Mouse (Mus musculus) heart, postnatal 0 days (tissue): ENCODE data around the gene Plin2. TPM values are rescaled to one million over a fixed set of nuclear protein-coding genes. Genes with fewer than 3 reads are reported as not detected.
"Not testable (repeated sequence)": the region's sequence is repeated elsewhere in the genome, so short reads cannot be mapped to it uniquely, and the experiment has no call there.

Experiments used
- ATAC-seq: fragments of 200-750 bp; cut with Nextera tagmentation; 2 replicates; pipeline ENCODE4 v1.8.0; 2017; ENCODE audit warnings: low read depth, moderate number of reproducible peaks, moderate library complexity; ENCODE audit not compliant: insufficient read depth
- DNase-seq: peaks from one replicate; pipeline ENCODE4 v3.0.0-alpha.2; 2016; ENCODE audit warnings: low spot score
- H3K27ac ChIP-seq: fragments of 300-500 bp; sonication (generic); 2 replicates; pipeline ENCODE4 v1.5.1; 2014; ENCODE audit warnings: low read depth, mild to moderate bottlenecking
- H3K27me3 ChIP-seq: fragments of 300-500 bp; sonication (generic); 2 replicates; pipeline ENCODE4 v1.6.1; 2014; ENCODE audit warnings: low read length, mixed read lengths; ENCODE audit not compliant: control insufficient read depth, insufficient read depth
- H3K36me3 ChIP-seq: fragments of 300-500 bp; sonication (generic); replicated peaks from 2 replicates; pipeline ENCODE4 v1.6.1; 2014; ENCODE audit warnings: low read length, mixed read lengths; ENCODE audit not compliant: control insufficient read depth, insufficient read depth
- H3K4me1 ChIP-seq: fragments of 300-500 bp; sonication (generic); 2 replicates; pipeline ENCODE4 v1.6.1; 2014; ENCODE audit warnings: antibody characterized with exemption; ENCODE audit not compliant: control insufficient read depth, insufficient read depth
- H3K4me2 ChIP-seq: fragments of 300-500 bp; sonication (generic); 2 replicates; pipeline ENCODE4 v1.6.1; 2014; ENCODE audit warnings: low read depth, mild to moderate bottlenecking, low read length, moderate library complexity
- H3K4me3 ChIP-seq: fragments of 300-500 bp; sonication (generic); 2 replicates; pipeline ENCODE4 v1.5.1; 2014; ENCODE audit warnings: low read depth, low read length
- H3K9ac ChIP-seq: fragments of 300-500 bp; sonication (generic); replicated peaks from 2 replicates; pipeline ENCODE4 v1.6.1; 2014; ENCODE audit warnings: low read depth, low read length, mixed read lengths
- H3K9me3 ChIP-seq: fragments of 300-500 bp; sonication (generic); replicated peaks from 2 replicates; pipeline ENCODE4 v1.6.1; 2016; ENCODE audit warnings: low read length; ENCODE audit not compliant: control insufficient read depth
- CTCF ChIP-seq: IDR thresholded peaks from 2 replicates; pipeline ENCODE4 v1.5.1; 2016; ENCODE audit warnings: antibody characterized with exemption, control low read depth, low read depth
- EP300 ChIP-seq: IDR thresholded peaks from 2 replicates; pipeline ENCODE4 v1.6.1; 2016; ENCODE audit warnings: antibody characterized with exemption, low read depth
- WGBS: fragments of 180-500 bp; shearing (Covaris S2); extraction: QIAGEN DNeasy Blood & Tissue Kit; methylation state at CpG from one replicate; pipeline ENCODE4 v1.1.7; 2014; 5-methylcytosine and 5-hydroxymethylcytosine counted together
- polyA plus RNA-seq: library from polyadenylated mRNA; unstranded; fragments of >200 nt; fragmentation: Nextera tagmentation; extraction: Ambion mirVana; gene quantifications from 2 replicates; pipeline ENCODE4 v1.2.1, GENCODE M21; 2015
- total RNA-seq: library from RNA; depleted of rRNA; stranded (reverse); fragments of >200 nt; gene quantifications from 2 replicates; pipeline ENCODE4 v1.2.3, GENCODE M21; 2014; ENCODE audit warnings: low replicate concordance

Plin2 gene
- total and polyA plus RNA-seq, 2 experiments from 2014 or later: 63.9 to 92.3 TPM

- ATAC-seq: no peak
- WGBS: 90% methylated on average over 5 of the region's 5 CpGs
- no peak overlapping the region for H3K9ac ChIP-seq
- no peaks in the 10 kb centered on the region for H3K9me3 ChIP-seq
- no peaks in the 10 kb centered on the region for H3K27me3 ChIP-seq
- DNase-seq: no peak
- peaks cover 14% of the 10 kb centered on the region; the same call in 1 of the 2 replicates for H3K4me1 ChIP-seq
- TF ChIP-seq EP300 (no peak), CTCF (no peak)
- H3K27ac ChIP-seq: no peak overlapping the region
- H3K4me2 ChIP-seq: no peak overlapping the region
- no peaks in the 10 kb centered on the region for H3K36me3 ChIP-seq
- no peak overlapping the region for H3K4me3 ChIP-seq
These were observed 13.9 kb upstream of the Plin2 start for GRCm38 (mm10) chr4:86683746-86684145.

GRCm38 (mm10) chr4:86683280-86683679, 13.4 kb upstream of the Plin2 start:
- ATAC-seq: no peak
- no peak overlapping the region for H3K4me3 ChIP-seq
- H3K27me3 ChIP-seq: no peaks in the 10 kb centered on the region
- no peak for DNase-seq
- WGBS: 88% methylated on average over 5 of the region's 5 CpGs
- no peaks in the 10 kb centered on the region for H3K9me3 ChIP-seq
- H3K4me1 ChIP-seq: peaks cover 14% of the 10 kb centered on the region; the same call in 1 of the 2 replicates
- no peak overlapping the region for H3K27ac ChIP-seq
- H3K4me2 ChIP-seq: no peak overlapping the region
- no peak for TF ChIP-seq CTCF
- no peak for TF ChIP-seq EP300
- no peak overlapping the region for H3K9ac ChIP-seq
- no peaks in the 10 kb centered on the region for H3K36me3 ChIP-seq

GRCm38 (mm10) chr4:86681846-86682245, 12.0 kb upstream of the Plin2 start:
- Histone ChIP-seq H3K36me3 (no peaks in the 10 kb centered on the region), H3K27me3 (no peaks in the 10 kb centered on the region), H3K4me1 (peaks cover 14% of the 10 kb centered on the region; the same call in 1 of the 2 replicates), H3K4me3 (no peak overlapping the region), H3K9ac (no peak overlapping the region), H3K9me3 (no peaks in the 10 kb centered on the region), H3K27ac (no peak overlapping the region), H3K4me2 (no peak overlapping the region)
- DNase-seq: no peak
- peak; percentile 51; the same call in 1 of the 2 replicates for ATAC-seq
- TF ChIP-seq EP300: no peak
- no peak for TF ChIP-seq CTCF
- 47% methylated on average over 2 of the region's 2 CpGs for WGBS

GRCm38 (mm10) chr4:86681421-86681820, 11.6 kb upstream of the Plin2 start:
- Histone ChIP-seq H3K4me2 (no peak overlapping the region), H3K27me3 (no peaks in the 10 kb centered on the region), H3K9me3 (no peaks in the 10 kb centered on the region), H3K4me3 (no peak overlapping the region), H3K36me3 (no peaks in the 10 kb centered on the region), H3K9ac (no peak overlapping the region), H3K4me1 (peaks cover 10% of the 10 kb centered on the region; the same call in 1 of the 2 replicates), H3K27ac (no peak overlapping the region)
- no peak; the same call in 1 of the 2 replicates for ATAC-seq
- no peak for TF ChIP-seq EP300
- no peak for TF ChIP-seq CTCF
- DNase-seq: no peak
- WGBS: 8% methylated on average over 3 of the region's 3 CpGs

- no peak overlapping the region for H3K4me3 ChIP-seq
- TF ChIP-seq EP300 (no peak), CTCF (no peak)
- H3K4me1 ChIP-seq: 0 out of 2 replicates have a peak, but pooled peaks cover 8% of the 10 kb centered on the region
- H3K9me3 ChIP-seq: no peaks in the 10 kb centered on the region
- H3K27me3 ChIP-seq: no peaks in the 10 kb centered on the region
- no peak overlapping the region for H3K4me2 ChIP-seq
- no peaks in the 10 kb centered on the region for H3K36me3 ChIP-seq
- no peak overlapping the region for H3K27ac ChIP-seq
- ATAC-seq (no peak), DNase-seq (no peak)
- no peak overlapping the region for H3K9ac ChIP-seq
- 77% methylated on average over 2 of the region's 2 CpGs for WGBS
These were observed 9.8 kb upstream of the Plin2 start for GRCm38 (mm10) chr4:86679686-86680085.

GRCm38 (mm10) chr4:86676756-86677155, 6.9 kb upstream of the Plin2 start:
- ATAC-seq: no peak
- Histone ChIP-seq H3K27ac (no peak overlapping the region), H3K9ac (no peak overlapping the region)

GRCm38 (mm10) chr4:86674739-86675138, 4.9 kb upstream of the Plin2 start:
- H3K4me3 ChIP-seq, H3K27me3 ChIP-seq, H3K9me3 ChIP-seq, H3K27ac ChIP-seq, ATAC-seq, DNase-seq, H3K4me2 ChIP-seq, H3K36me3 ChIP-seq, H3K9ac ChIP-seq: not testable (repeated sequence)
- peaks cover 15% of the 10 kb centered on the region; the same call in 1 of the 2 replicates for H3K4me1 ChIP-seq

More at GRCm38 (mm10) chr4:86676756-86677155, 6.9 kb upstream of the Plin2 start:
- Histone ChIP-seq H3K9me3 (no peaks in the 10 kb centered on the region), H3K27me3 (no peaks in the 10 kb centered on the region), H3K4me2 (no peak overlapping the region), H3K36me3 (no peaks in the 10 kb centered on the region), H3K4me3 (no peak overlapping the region), H3K4me1 (0 out of 2 replicates have a peak, but pooled peaks cover 12% of the 10 kb centered on the region)
- TF ChIP-seq EP300 (no peak), CTCF (no peak)
- no peak for DNase-seq

- H3K9ac ChIP-seq: not testable (repeated sequence)
These were observed 4.3 kb upstream of the Plin2 start for GRCm38 (mm10) chr4:86674150-86674549.

More at GRCm38 (mm10) chr4:86674150-86674549, 4.3 kb upstream of the Plin2 start:
- H3K4me1 ChIP-seq: peaks cover 15% of the 10 kb centered on the region; the same call in 1 of the 2 replicates
- not testable (repeated sequence) for DNase-seq, ATAC-seq, H3K4me2 ChIP-seq, H3K4me3 ChIP-seq, H3K27me3 ChIP-seq, H3K9me3 ChIP-seq, H3K36me3 ChIP-seq, H3K27ac ChIP-seq
